Mouse (Mus musculus) macrophage (primary cell): ENCODE results near the gene Casp8. TPM values are rescaled to one million over a fixed set of nuclear protein-coding genes. Genes with fewer than 3 reads are reported as not detected.

Experiments
- polyA plus RNA-seq: library from polyadenylated mRNA; stranded (reverse); fragments of 250-400 nt; gene quantifications from 3 replicates; pipeline ENCODE4 v1.2.4, GENCODE M21; 2018; ENCODE audit warnings: inconsistent platforms

The Casp8 gene
- polyA plus RNA-seq, 1 experiment from 2014 or later: 116 TPM

Other genes with a start within 250 kb of the Casp8 start
- gene Fam126b, start 209.1 kb upstream of the Casp8 start, polyA plus RNA-seq: 2.4 to 5.0 TPM (median 4.1 TPM) in 3 replicates
- gene Ndufb3, start 209.0 kb upstream of the Casp8 start, polyA plus RNA-seq: 85.2 to 98.8 TPM (median 85.7 TPM) in 3 replicates
- gene Als2cr12, start 99.4 kb upstream of the Casp8 start, polyA plus RNA-seq: not detected in 3 replicates
- 53.3 to 68.2 TPM (median 67.9 TPM) in 3 replicates for gene Cflar, start 83.9 kb upstream of the Casp8 start, polyA plus RNA-seq
- 15.8 to 20.6 TPM (median 16.0 TPM) in 3 replicates for gene Trak2, start 178.1 kb downstream of the Casp8 start, polyA plus RNA-seq
- 14.5 to 18.3 TPM (median 15.9 TPM) in 3 replicates for gene Stradb, start 178.1 kb downstream of the Casp8 start, polyA plus RNA-seq